Mouse (Mus musculus): ENCODE data around the gene Tmem132d. TPM values are rescaled to one million over a fixed set of nuclear protein-coding genes. Genes with fewer than 3 reads are reported as not detected.

The Tmem132d gene
- polyA plus RNA-seq, 1 experiment from 2014 or later: 3.0 TPM

DNA sequence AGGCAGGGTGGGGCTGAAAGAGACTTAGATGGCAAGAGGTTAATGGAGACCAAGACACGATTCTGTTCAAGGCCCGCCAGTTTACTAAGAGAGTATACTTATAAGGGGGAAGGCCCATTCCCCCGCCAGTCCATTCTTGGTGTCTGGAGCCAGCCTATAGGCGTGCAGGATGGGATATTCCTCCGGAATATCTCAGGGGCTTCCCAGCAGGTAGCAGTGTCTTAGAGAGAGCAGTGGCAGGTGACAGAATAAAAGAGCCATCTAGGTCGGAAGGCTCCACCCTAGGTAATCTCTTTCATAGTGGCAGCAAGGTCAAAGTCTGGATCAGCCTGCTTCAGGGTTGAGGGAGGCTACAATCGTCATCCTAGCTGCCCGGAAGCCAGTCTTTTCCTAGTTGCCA is 102.5 kb downstream of the Tmem132d start:
- Histone ChIP-seq H3K9ac (ENCODE audit: low read depth, low read length) (no peak overlapping the region), H3K9me3 (ENCODE audit: control insufficient read depth, low read length) (no peaks in the 10 kb centered on the region), H3K4me2 (ENCODE audit: low read length) (no peak overlapping the region), H3K4me3 (ENCODE audit: low read length) (no peak overlapping the region), H3K36me3 (ENCODE audit: control insufficient read depth, insufficient read depth, low read length) (no peaks in the 10 kb centered on the region), H3K27me3 (replicated peaks; ENCODE audit: control insufficient read depth, insufficient read depth, low read length) (no peaks in the 10 kb centered on the region), H3K27ac (ENCODE audit: low read depth, low read length) (no peak overlapping the region), H3K4me1 (ENCODE audit: control insufficient read depth, insufficient read depth, low read depth, low read length) (no peaks in the 10 kb centered on the region)
- ATAC-seq: no peak
- 94% methylated on average over 8 of the region's 8 CpGs for WGBS

DNA sequence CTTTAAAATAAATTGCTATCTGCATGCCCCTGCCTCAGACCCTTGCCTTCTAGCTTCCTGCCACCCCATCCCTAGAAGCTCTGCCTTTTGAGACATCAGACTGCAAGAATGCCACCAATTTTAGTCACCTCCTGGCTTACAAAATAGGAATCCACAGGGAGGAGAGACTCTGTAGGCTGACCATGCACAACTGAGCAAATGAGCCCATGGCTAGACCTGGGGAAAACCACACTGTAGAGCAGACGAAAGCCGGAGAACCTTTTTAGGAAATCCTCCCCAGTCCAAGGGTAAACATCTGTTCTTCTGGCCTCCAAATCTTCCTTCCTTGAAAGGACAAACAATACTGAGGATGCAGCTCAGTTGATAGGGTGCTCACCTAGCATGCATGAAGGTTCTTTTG is 130.5 kb downstream of the Tmem132d start:
- Histone ChIP-seq H3K36me3 (ENCODE audit: control insufficient read depth, insufficient read depth, low read length) (no peaks in the 10 kb centered on the region), H3K4me2 (ENCODE audit: low read length) (no peak overlapping the region), H3K4me1 (ENCODE audit: control insufficient read depth, insufficient read depth, low read depth, low read length) (no peaks in the 10 kb centered on the region), H3K9me3 (ENCODE audit: control insufficient read depth, low read length) (no peaks in the 10 kb centered on the region), H3K27me3 (replicated peaks; ENCODE audit: control insufficient read depth, insufficient read depth, low read length) (no peaks in the 10 kb centered on the region), H3K4me3 (ENCODE audit: low read length) (no peak overlapping the region), H3K9ac (ENCODE audit: low read depth, low read length) (no peak overlapping the region), H3K27ac (ENCODE audit: low read depth, low read length) (no peak overlapping the region)
- no peak for ATAC-seq
- 81% methylated on average over 2 of the region's 2 CpGs for WGBS

DNA sequence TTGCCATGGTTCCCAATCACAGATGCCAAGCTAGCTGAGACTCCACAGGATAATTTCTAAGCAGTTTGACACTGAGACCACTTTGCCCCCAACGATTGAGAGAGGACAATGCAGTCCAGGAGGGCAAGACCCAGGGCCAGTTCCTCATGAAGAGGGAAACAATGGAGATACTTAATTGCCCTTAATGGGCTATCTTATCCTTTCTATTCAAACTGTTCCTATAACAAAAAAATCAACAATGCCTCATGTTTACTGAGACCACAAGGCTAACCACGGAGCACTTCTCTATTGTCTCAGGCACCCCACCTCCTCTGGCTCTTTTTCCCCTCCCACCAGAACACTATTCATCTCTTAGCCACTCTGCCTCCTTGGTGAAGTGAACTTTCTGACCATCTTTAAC is 141.7 kb downstream of the Tmem132d start:
- no peak overlapping the region for H3K4me3 ChIP-seq (ENCODE audit: low read length)
- no peak for ATAC-seq
- H3K4me2 ChIP-seq (ENCODE audit: low read length): no peak overlapping the region
- no peaks in the 10 kb centered on the region for H3K9me3 ChIP-seq (ENCODE audit: control insufficient read depth, low read length)
- H3K27me3 ChIP-seq (replicated peaks; ENCODE audit: control insufficient read depth, insufficient read depth, low read length): no peaks in the 10 kb centered on the region
- no peaks in the 10 kb centered on the region for H3K36me3 ChIP-seq (ENCODE audit: control insufficient read depth, insufficient read depth, low read length)
- H3K4me1 ChIP-seq (ENCODE audit: control insufficient read depth, insufficient read depth, low read depth, low read length): no peaks in the 10 kb centered on the region
- 17% methylated on average over 2 of the region's 2 CpGs for WGBS
- H3K9ac ChIP-seq (ENCODE audit: low read depth, low read length): no peak overlapping the region
- H3K27ac ChIP-seq (ENCODE audit: low read depth, low read length): no peak overlapping the region

DNA sequence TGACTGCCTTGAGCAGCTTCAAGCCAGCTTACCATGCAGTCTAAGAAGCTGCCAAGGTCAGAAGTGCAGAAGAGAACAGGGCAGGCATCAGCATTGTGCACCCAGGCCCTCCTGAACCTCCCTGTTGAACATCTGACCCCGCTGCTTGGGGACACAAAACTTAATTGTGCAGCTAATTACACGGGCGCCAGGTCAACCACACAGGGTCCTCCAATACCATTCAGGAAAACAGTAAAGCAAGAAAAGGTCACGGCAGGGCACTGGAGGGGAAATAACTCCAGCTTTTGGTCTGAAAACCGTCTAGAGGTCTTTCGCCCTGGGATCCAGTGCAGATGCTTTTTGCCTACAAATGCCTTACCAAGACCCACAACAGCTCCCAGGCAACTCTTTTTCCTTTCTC is 159.6 kb downstream of the Tmem132d start:
- H3K9ac ChIP-seq (ENCODE audit: low read depth, low read length): no peak overlapping the region
- no peaks in the 10 kb centered on the region for H3K36me3 ChIP-seq (ENCODE audit: control insufficient read depth, insufficient read depth, low read length)
- H3K27me3 ChIP-seq (replicated peaks; ENCODE audit: control insufficient read depth, insufficient read depth, low read length): no peaks in the 10 kb centered on the region
- H3K4me1 ChIP-seq (ENCODE audit: control insufficient read depth, insufficient read depth, low read depth, low read length): no peaks in the 10 kb centered on the region
- no peaks in the 10 kb centered on the region for H3K9me3 ChIP-seq (ENCODE audit: control insufficient read depth, low read length)
- 11% methylated on average over 6 of the region's 6 CpGs for WGBS
- H3K4me3 ChIP-seq (ENCODE audit: low read length): no peak overlapping the region
- H3K4me2 ChIP-seq (ENCODE audit: low read length): no peak overlapping the region
- H3K27ac ChIP-seq (ENCODE audit: low read depth, low read length): no peak overlapping the region
- ATAC-seq: no peak

DNA sequence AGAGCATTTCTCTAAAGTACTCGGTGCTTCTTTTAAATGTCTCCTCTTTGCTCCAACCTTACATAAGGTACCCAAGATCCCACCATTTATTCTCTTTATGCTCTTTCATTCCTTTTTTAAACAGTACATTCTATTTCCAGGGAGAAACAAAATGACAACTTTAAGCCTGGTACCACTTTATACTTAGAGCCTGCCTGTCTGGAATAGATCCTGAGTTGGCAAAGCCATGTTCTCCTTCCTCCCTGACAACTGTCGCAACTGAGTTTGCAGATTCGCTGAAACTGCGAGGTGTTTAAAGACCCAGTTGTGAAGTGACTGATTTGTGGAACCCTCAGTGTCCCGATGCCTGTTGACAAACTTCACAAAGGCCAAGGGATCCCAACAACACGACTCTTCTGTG is 165.5 kb downstream of the Tmem132d start:
- no peaks in the 10 kb centered on the region for H3K4me1 ChIP-seq (ENCODE audit: control insufficient read depth, insufficient read depth, low read depth, low read length)
- no peak overlapping the region for H3K4me2 ChIP-seq (ENCODE audit: low read length)
- no peaks in the 10 kb centered on the region for H3K36me3 ChIP-seq (ENCODE audit: control insufficient read depth, insufficient read depth, low read length)
- H3K4me3 ChIP-seq (ENCODE audit: low read length): no peak overlapping the region
- ATAC-seq: no peak
- H3K27ac ChIP-seq (ENCODE audit: low read depth, low read length): no peak overlapping the region
- no peaks in the 10 kb centered on the region for H3K9me3 ChIP-seq (ENCODE audit: control insufficient read depth, low read length)
- no peaks in the 10 kb centered on the region for H3K27me3 ChIP-seq (replicated peaks; ENCODE audit: control insufficient read depth, insufficient read depth, low read length)
- no peak overlapping the region for H3K9ac ChIP-seq (ENCODE audit: low read depth, low read length)
- WGBS: 95% methylated on average over 6 of the region's 6 CpGs

DNA sequence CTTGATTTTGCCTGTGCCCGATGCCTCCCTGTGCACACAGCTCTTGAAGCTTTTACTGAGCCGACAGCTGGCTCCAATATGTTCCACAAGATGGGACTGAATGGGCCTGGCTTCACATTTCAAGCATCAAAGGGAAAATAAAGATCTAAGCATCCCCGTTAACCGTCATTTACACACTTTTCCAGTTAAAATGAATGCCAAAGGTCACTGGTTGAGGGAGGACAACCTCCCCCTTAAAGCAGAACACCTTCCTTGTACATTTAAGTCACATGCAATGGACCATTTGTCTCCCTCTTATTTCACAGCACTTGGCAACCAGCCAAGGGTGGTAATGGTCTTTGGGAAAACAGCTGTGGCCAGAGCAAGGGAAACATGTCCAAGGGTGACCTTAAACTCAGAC is 188.7 kb downstream of the Tmem132d start:
- Histone ChIP-seq H3K27me3 (replicated peaks; ENCODE audit: control insufficient read depth, insufficient read depth, low read length) (no peaks in the 10 kb centered on the region), H3K36me3 (ENCODE audit: control insufficient read depth, insufficient read depth, low read length) (no peaks in the 10 kb centered on the region), H3K9me3 (ENCODE audit: control insufficient read depth, low read length) (0 out of 2 replicates have a peak, but pooled peaks cover 2% of the 10 kb centered on the region), H3K9ac (ENCODE audit: low read depth, low read length) (no peak overlapping the region), H3K27ac (ENCODE audit: low read depth, low read length) (no peak overlapping the region), H3K4me3 (ENCODE audit: low read length) (no peak overlapping the region), H3K4me1 (ENCODE audit: control insufficient read depth, insufficient read depth, low read depth, low read length) (no peaks in the 10 kb centered on the region), H3K4me2 (ENCODE audit: low read length) (no peak overlapping the region)
- 56% methylated on average over 4 of the region's 4 CpGs for WGBS
- no peak for ATAC-seq

DNA sequence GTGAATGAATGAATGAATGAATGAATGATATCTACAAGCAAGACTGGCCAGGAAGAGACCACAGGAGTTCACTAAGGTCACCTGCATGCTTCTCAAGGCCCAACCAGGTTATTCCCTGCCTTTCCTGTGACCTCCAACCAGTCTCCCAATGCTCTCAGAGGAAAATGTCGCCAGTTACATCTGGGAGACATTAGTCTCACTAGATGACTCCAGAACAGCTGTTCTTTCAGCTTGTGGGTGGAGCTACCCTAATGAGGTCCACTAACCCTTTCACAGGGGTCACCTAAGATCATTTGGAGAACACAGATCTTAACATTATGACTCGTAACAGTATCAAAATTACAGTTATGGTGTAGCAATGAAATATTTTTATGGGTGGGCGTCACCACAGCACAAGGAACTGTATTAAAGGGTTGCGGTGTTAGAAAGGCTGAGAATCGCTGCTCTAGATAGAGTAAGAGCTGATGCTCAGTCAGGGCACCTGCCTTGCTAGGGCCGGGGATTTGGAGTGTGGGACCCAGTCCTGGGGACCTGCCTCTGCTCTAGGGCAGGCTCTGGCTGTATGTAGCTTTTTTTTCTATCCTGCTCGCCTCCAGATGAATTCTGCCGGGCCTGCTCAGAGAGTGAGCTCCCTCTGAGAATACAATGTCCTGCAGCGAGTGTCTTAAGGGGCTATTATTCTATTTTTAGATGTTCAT is 196.1 kb downstream of the Tmem132d start:
- no peak for ATAC-seq
- WGBS: 56% methylated on average over 9 of the region's 9 CpGs
- Histone ChIP-seq H3K27ac (ENCODE audit: low read depth, low read length) (no peak overlapping the region), H3K9me3 (ENCODE audit: control insufficient read depth, low read length) (no peaks in the 10 kb centered on the region), H3K27me3 (replicated peaks; ENCODE audit: control insufficient read depth, insufficient read depth, low read length) (no peaks in the 10 kb centered on the region), H3K36me3 (ENCODE audit: control insufficient read depth, insufficient read depth, low read length) (no peaks in the 10 kb centered on the region), H3K9ac (ENCODE audit: low read depth, low read length) (no peak overlapping the region), H3K4me3 (ENCODE audit: low read length) (no peak overlapping the region), H3K4me1 (ENCODE audit: control insufficient read depth, insufficient read depth, low read depth, low read length) (no peaks in the 10 kb centered on the region), H3K4me2 (ENCODE audit: low read length) (no peak overlapping the region)

DNA sequence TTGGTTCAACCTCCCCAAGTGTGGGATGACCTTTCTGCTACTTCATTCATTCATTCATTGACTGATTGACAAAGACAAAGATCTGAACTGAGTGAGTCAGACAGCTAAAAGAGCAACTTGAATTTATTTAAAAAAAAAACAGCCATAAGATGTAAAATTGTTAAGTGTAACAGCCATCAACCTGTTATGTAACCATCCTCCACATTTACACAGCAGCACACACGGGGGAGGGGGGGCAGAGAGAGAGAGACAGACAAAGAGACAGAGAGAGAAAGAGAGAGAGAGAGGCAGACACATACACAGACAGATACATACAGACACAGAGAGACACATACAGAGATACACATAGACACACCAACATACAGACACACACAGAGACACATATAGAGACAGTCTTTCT is 197.3 kb downstream of the Tmem132d start:
- Histone ChIP-seq H3K27ac (ENCODE audit: low read depth, low read length) (no peak overlapping the region), H3K4me2 (ENCODE audit: low read length) (no peak overlapping the region), H3K9ac (ENCODE audit: low read depth, low read length) (no peak overlapping the region), H3K27me3 (replicated peaks; ENCODE audit: control insufficient read depth, insufficient read depth, low read length) (no peaks in the 10 kb centered on the region), H3K9me3 (ENCODE audit: control insufficient read depth, low read length) (no peaks in the 10 kb centered on the region), H3K4me1 (ENCODE audit: control insufficient read depth, insufficient read depth, low read depth, low read length) (no peaks in the 10 kb centered on the region), H3K36me3 (ENCODE audit: control insufficient read depth, insufficient read depth, low read length) (no peaks in the 10 kb centered on the region), H3K4me3 (ENCODE audit: low read length) (no peak overlapping the region)
- ATAC-seq: no peak
- WGBS: 75% methylated on average over 1 of the region's 1 CpGs

DNA sequence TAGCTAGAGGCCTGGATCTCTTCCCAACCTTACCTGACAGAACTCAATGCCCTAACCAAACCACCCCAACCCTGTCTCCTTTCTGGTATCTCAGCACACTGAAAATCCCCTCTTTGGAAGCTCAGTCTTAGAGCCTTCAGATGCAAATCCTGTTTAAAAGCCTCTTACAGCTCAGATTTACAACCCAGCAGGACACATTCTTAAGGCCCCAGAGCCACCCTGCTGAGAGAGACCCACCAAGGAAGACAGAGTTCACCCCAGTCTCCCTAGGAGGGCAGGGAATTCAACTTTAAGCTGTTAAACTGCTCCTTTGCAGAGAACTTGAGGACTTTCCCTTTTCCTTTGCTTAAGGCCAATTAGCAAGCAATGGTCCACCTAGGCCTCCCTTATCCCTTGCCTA is 199.8 kb downstream of the Tmem132d start:
- no peak overlapping the region for H3K4me2 ChIP-seq (ENCODE audit: low read length)
- no peaks in the 10 kb centered on the region for H3K36me3 ChIP-seq (ENCODE audit: control insufficient read depth, insufficient read depth, low read length)
- H3K4me3 ChIP-seq (ENCODE audit: low read length): no peak overlapping the region
- no peak overlapping the region for H3K27ac ChIP-seq (ENCODE audit: low read depth, low read length)
- H3K27me3 ChIP-seq (replicated peaks; ENCODE audit: control insufficient read depth, insufficient read depth, low read length): no peaks in the 10 kb centered on the region
- no peaks in the 10 kb centered on the region; the same call in 1 of the 2 replicates for H3K4me1 ChIP-seq (ENCODE audit: control insufficient read depth, insufficient read depth, low read depth, low read length)
- H3K9me3 ChIP-seq (ENCODE audit: control insufficient read depth, low read length): no peaks in the 10 kb centered on the region
- no peak overlapping the region for H3K9ac ChIP-seq (ENCODE audit: low read depth, low read length)
- ATAC-seq: no peak

DNA sequence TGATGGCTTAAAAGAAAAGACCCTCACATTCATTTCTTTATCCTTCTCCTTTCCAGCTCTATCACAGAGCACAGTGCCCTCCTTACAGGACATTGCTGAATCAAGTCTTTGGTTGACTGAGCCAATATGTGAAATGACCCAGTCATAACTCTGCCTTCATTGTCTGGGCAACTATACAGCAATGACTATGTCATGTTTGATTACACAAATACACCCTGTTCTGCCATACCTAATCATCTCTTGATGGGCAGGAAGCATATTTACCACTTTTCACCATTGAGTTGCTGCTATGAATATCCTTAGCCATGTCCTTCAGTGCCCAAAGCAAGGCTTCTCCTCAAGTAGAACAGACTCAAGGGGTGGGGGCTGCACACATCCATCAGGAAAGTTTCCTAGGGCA is 214.6 kb downstream of the Tmem132d start:
- no peaks in the 10 kb centered on the region for H3K36me3 ChIP-seq (ENCODE audit: control insufficient read depth, insufficient read depth, low read length)
- H3K4me2 ChIP-seq (ENCODE audit: low read length): no peak overlapping the region
- no peak overlapping the region for H3K9ac ChIP-seq (ENCODE audit: low read depth, low read length)
- no peaks in the 10 kb centered on the region for H3K27me3 ChIP-seq (replicated peaks; ENCODE audit: control insufficient read depth, insufficient read depth, low read length)
- H3K9me3 ChIP-seq (ENCODE audit: control insufficient read depth, low read length): no peaks in the 10 kb centered on the region
- ATAC-seq: no peak
- no peak overlapping the region for H3K4me3 ChIP-seq (ENCODE audit: low read length)
- H3K4me1 ChIP-seq (ENCODE audit: control insufficient read depth, insufficient read depth, low read depth, low read length): no peaks in the 10 kb centered on the region
- no peak overlapping the region for H3K27ac ChIP-seq (ENCODE audit: low read depth, low read length)

Measured in hindbrain, embryonic 16.5 days (tissue).